Mouse (Mus musculus) neural tube, embryonic 15.5 days (tissue): ENCODE data around the gene Tbc1d14. TPM values are rescaled to one million over a fixed set of nuclear protein-coding genes. Genes with fewer than 3 reads are reported as not detected.

ENCODE experiments used
- ATAC-seq: fragments of 200-750 bp; cut with Nextera tagmentation; 2 replicates; pipeline ENCODE4 v1.8.0; 2017; ENCODE audit warnings: mild to moderate bottlenecking, moderate TSS enrichment, moderate library complexity; ENCODE audit not compliant: low FRiP score
- H3K27ac ChIP-seq: fragments of 300-500 bp; sonication (generic); replicated peaks from 2 replicates; pipeline ENCODE4 v1.5.1; 2015; ENCODE audit warnings: mild to moderate bottlenecking, inconsistent platforms
- H3K27me3 ChIP-seq: fragments of 300-500 bp; sonication (generic); replicated peaks from 2 replicates; pipeline ENCODE4 v1.6.1; 2015; ENCODE audit warnings: inconsistent platforms
- H3K36me3 ChIP-seq: fragments of 300-500 bp; sonication (generic); 2 replicates; pipeline ENCODE4 v1.6.1; 2015; ENCODE audit warnings: inconsistent platforms
- H3K4me1 ChIP-seq: fragments of 300-500 bp; sonication (generic); 2 replicates; pipeline ENCODE4 v1.6.1; 2015; ENCODE audit warnings: inconsistent platforms
- H3K4me2 ChIP-seq: fragments of 300-500 bp; sonication (generic); 2 replicates; pipeline ENCODE4 v1.6.1; 2015; ENCODE audit warnings: inconsistent platforms, mild to moderate bottlenecking, moderate library complexity
- H3K4me3 ChIP-seq: fragments of 300-500 bp; sonication (generic); replicated peaks from 2 replicates; pipeline ENCODE4 v1.5.1; 2015; ENCODE audit warnings: mild to moderate bottlenecking, inconsistent platforms
- H3K9ac ChIP-seq: fragments of 300-500 bp; sonication (generic); replicated peaks from 2 replicates; pipeline ENCODE4 v1.6.1; 2015; ENCODE audit warnings: mild to moderate bottlenecking, inconsistent platforms
- H3K9me3 ChIP-seq: fragments of 300-500 bp; sonication (generic); replicated peaks from 2 replicates; pipeline ENCODE4 v1.6.1; 2016; ENCODE audit warnings: inconsistent platforms
- WGBS: fragments of 180-500 bp; shearing (Covaris S2); methylation state at CpG from one replicate; pipeline ENCODE4 v1.1.7; 2015; ENCODE audit warnings: mixed read lengths; 5-methylcytosine and 5-hydroxymethylcytosine counted together
- polyA plus RNA-seq: library from polyadenylated mRNA; unstranded; fragments of >200 nt; fragmentation: Nextera tagmentation; extraction: Ambion mirVana; gene quantifications from 2 replicates; pipeline ENCODE4 v1.2.1, GENCODE M21; 2015

The Tbc1d14 gene
- polyA plus RNA-seq, 1 experiment from 2014 or later = 58.9 TPM

DNA sequence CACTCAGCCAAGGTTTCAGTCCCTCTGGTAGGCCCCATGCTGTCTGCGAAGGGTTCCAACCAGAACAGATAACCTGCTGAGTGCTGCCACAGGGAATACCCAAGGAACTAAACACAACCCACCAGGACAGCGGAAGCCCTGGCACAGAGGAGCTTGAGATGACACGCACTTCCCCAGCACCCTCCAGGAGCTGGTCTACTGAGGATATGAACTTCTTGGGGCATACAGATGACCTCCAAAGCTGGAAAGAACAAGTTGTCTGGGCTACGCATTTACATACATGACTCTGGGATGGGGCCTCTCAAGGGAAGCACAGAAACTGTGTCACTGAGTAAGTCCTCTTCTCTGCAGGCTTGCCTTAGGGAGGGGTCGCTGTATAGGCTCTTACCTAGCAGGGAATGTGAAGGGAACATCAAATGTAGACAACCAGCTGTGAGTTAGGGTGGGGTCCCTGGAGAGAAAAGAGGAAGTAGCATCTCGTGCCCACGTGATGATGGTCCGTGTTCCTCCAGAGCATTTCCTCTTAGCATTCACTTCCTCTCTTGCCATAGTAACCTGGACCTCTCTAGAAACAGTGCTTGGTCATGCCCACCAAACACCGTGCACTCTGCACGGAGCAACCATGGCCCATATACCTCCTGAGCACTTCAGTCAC is 30.2 kb downstream of the Tbc1d14 start:
- no peaks in the 10 kb centered on the region for H3K36me3 ChIP-seq
- H3K9ac ChIP-seq = no peak overlapping the region
- no peaks in the 10 kb centered on the region for H3K9me3 ChIP-seq
- peaks cover 10% of the 10 kb centered on the region for H3K4me1 ChIP-seq
- ATAC-seq = no peak
- 92% methylated on average over 10 of the region's 10 CpGs for WGBS
- no peak overlapping the region for H3K27ac ChIP-seq
- H3K4me3 ChIP-seq = no peak overlapping the region
- no peaks in the 10 kb centered on the region for H3K27me3 ChIP-seq
- no peak overlapping the region for H3K4me2 ChIP-seq

DNA sequence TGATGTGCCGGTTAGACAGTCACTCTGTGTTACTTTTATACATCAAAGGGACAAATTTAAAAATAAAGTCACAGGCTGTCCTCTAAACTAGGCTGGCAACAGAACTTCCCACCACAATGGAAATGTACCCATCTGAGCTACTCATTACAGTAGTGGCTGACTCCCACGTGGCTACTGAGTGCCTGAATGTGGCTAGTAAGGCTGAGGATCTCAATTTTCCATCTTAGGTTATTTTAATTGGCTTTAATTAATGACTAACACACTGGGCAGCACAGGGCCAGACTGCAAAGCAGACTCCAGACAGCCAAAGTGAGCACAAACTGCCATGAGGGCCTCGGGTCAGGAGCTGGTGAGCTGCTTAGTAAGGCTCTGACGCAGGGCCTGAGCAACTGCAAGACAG is 31.6 kb downstream of the Tbc1d14 start:
- Histone ChIP-seq H3K4me2 (no peak overlapping the region), H3K9ac (no peak overlapping the region), H3K27ac (no peak overlapping the region), H3K9me3 (no peaks in the 10 kb centered on the region), H3K36me3 (no peaks in the 10 kb centered on the region), H3K27me3 (no peaks in the 10 kb centered on the region), H3K4me3 (no peak overlapping the region), H3K4me1 (peaks cover 6% of the 10 kb centered on the region)
- no peak for ATAC-seq
- 90% methylated on average over 4 of the region's 4 CpGs for WGBS

DNA sequence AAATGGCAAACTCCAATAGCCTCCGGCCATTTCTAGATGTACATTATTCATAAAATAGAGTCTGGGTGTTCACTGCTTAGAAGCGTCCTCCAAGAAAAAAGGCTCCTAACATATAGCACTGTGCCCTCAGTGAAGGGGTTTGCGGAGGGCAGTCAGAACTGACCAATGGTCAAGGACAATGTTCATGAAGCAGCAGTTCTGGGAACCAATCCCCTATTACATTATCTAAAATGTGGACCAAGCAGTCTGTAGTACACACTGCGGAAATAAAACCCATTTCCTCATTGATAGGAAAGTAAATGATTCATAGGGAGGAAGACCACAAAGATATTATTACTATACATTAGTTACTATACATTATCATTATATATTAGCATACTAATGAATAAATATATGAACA is 32.6 kb downstream of the Tbc1d14 start:
- Histone ChIP-seq H3K4me2 (no peak overlapping the region), H3K36me3 (no peaks in the 10 kb centered on the region), H3K9ac (no peak overlapping the region), H3K4me1 (peaks cover 10% of the 10 kb centered on the region), H3K27ac (no peak overlapping the region), H3K4me3 (no peak overlapping the region), H3K9me3 (no peaks in the 10 kb centered on the region), H3K27me3 (no peaks in the 10 kb centered on the region)
- ATAC-seq = no peak
- WGBS = 97% methylated on average over 4 of the region's 4 CpGs

GRCm38 (mm10) chr5:36559510-36560235 is 33.4 kb downstream of the Tbc1d14 start:
- Histone ChIP-seq H3K4me3 (no peak overlapping the region), H3K36me3 (no peaks in the 10 kb centered on the region), H3K9me3 (no peaks in the 10 kb centered on the region), H3K4me1 (peaks cover 10% of the 10 kb centered on the region), H3K4me2 (no peak overlapping the region), H3K27me3 (no peaks in the 10 kb centered on the region), H3K9ac (no peak overlapping the region), H3K27ac (no peak overlapping the region)
- 89% methylated on average over 6 of the region's 6 CpGs for WGBS
- no peak for ATAC-seq

- H3K27ac ChIP-seq = no peak overlapping the region
- peaks cover 10% of the 10 kb centered on the region for H3K4me1 ChIP-seq
- H3K36me3 ChIP-seq = no peaks in the 10 kb centered on the region
- H3K9ac ChIP-seq = no peak overlapping the region
- no peak overlapping the region for H3K4me3 ChIP-seq
- no peak for ATAC-seq
- H3K9me3 ChIP-seq = no peaks in the 10 kb centered on the region
- WGBS = 78% methylated on average over 5 of the region's 5 CpGs
- H3K4me2 ChIP-seq = no peak overlapping the region
- H3K27me3 ChIP-seq = no peaks in the 10 kb centered on the region
These were observed 34.0 kb downstream of the Tbc1d14 start for GRCm38 (mm10) chr5:36559106-36559505.

DNA sequence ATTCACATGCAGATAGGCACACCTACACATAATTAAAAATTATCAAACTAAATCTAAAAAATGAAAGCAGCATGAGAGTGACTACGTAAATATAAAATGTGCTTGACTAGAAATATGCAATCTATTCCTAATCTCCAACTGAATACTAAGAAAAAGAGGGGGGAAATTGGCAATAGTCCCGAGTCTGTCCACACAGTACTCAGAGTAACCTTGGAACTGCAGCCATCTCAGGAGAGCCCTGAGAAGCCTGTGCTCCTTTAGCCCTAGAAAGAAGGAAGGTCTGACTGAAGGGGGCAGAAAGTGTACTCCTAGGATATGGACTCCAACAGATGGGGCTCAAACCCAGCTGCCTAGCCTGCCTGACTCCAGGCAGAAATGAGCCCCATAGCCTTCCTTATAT is 34.5 kb downstream of the Tbc1d14 start:
- Histone ChIP-seq H3K27me3 (no peaks in the 10 kb centered on the region), H3K4me3 (no peak overlapping the region), H3K36me3 (no peaks in the 10 kb centered on the region), H3K27ac (no peak overlapping the region), H3K4me1 (peaks cover 10% of the 10 kb centered on the region), H3K9me3 (no peaks in the 10 kb centered on the region), H3K4me2 (no peak overlapping the region), H3K9ac (no peak overlapping the region)
- 87% methylated on average over 2 of the region's 2 CpGs for WGBS
- ATAC-seq = no peak

- Histone ChIP-seq H3K4me2 (no peak overlapping the region), H3K9ac (no peak overlapping the region), H3K27me3 (no peaks in the 10 kb centered on the region), H3K36me3 (no peaks in the 10 kb centered on the region), H3K27ac (no peak overlapping the region), H3K9me3 (no peaks in the 10 kb centered on the region), H3K4me1 (peaks cover 10% of the 10 kb centered on the region), H3K4me3 (no peak overlapping the region)
- no peak for ATAC-seq
- WGBS = 42% methylated on average over 7 of the region's 7 CpGs
These were observed 35.3 kb downstream of the Tbc1d14 start for GRCm38 (mm10) chr5:36557584-36558308.

DNA sequence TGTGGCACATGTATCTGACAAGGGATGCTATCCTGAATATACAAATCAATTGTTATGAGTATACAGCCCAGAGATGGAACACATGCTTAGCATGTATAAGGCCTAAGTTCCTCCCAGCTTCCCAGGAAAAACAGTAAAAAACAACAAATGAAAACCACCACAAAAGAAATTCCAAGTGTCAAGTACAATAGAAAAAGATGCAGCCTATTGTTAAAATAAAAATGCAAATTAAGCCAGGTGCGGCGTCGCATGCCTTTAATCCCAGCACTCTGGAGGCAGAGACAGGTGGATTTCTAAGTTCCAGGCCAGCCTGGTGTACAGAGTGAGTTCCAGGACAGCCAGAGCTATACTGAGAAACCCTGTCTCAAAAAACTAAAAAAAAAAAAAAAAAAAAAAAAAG is 36.2 kb downstream of the Tbc1d14 start:
- Histone ChIP-seq H3K4me2 (no peak overlapping the region), H3K9me3 (no peaks in the 10 kb centered on the region), H3K4me1 (peaks cover 10% of the 10 kb centered on the region), H3K9ac (no peak overlapping the region), H3K27me3 (no peaks in the 10 kb centered on the region), H3K4me3 (no peak overlapping the region), H3K36me3 (no peaks in the 10 kb centered on the region), H3K27ac (no peak overlapping the region)
- no peak for ATAC-seq
- WGBS = 69% methylated on average over 3 of the region's 3 CpGs

DNA sequence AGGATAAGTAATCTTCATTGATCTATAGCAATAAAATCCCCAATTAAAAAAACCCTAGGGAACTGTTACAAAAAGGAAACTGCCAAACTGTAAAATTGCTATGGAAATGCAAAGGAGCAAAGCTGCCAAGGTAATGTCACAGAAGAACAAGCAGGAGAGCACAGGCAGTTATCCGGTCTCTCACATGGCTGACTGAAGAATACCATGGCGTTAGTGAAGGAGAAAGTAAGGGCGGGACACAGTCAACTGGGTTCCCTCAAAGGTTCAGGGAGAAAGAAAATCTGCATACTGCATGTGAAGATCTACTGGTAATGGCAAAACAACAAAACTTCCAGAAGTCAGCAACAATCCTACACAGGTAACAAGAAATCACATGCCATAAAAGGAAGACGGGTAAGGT is 36.8 kb downstream of the Tbc1d14 start:
- Histone ChIP-seq H3K36me3 (no peaks in the 10 kb centered on the region), H3K4me3 (no peak overlapping the region), H3K4me2 (no peak overlapping the region), H3K9me3 (no peaks in the 10 kb centered on the region), H3K9ac (no peak overlapping the region), H3K4me1 (peaks cover 10% of the 10 kb centered on the region), H3K27me3 (no peaks in the 10 kb centered on the region), H3K27ac (no peak overlapping the region)
- 50% methylated on average over 4 of the region's 4 CpGs for WGBS
- no peak for ATAC-seq

- WGBS = 82% methylated on average over 5 of the region's 5 CpGs
- H3K4me2 ChIP-seq = no peak overlapping the region
- no peak for ATAC-seq
- H3K36me3 ChIP-seq = no peaks in the 10 kb centered on the region
- peaks cover 10% of the 10 kb centered on the region for H3K4me1 ChIP-seq
- no peaks in the 10 kb centered on the region for H3K9me3 ChIP-seq
- H3K9ac ChIP-seq = no peak overlapping the region
- H3K4me3 ChIP-seq = no peak overlapping the region
- no peak overlapping the region for H3K27ac ChIP-seq
- no peaks in the 10 kb centered on the region for H3K27me3 ChIP-seq
These were observed 38.6 kb downstream of the Tbc1d14 start for GRCm38 (mm10) chr5:36554496-36554895.

DNA sequence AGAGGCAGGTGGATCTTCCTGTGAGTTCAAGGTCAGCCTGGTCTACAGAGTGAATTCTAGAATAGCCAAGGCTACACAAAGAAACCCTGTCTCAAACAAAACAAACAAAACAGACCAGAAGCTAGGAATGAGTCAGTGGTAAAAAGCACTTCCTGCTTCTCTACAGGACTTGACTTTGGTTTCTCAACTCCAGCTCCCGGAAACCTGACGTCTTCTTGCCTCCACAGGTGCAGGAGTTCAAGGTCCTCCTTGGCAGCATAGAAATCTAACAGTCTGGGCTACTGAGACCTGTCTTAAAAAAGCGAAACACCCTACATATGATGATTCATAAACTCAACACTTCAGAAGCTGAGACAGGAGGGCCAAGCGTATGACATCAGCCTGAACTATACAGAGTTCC is 39.2 kb downstream of the Tbc1d14 start:
- H3K9me3 ChIP-seq = no peaks in the 10 kb centered on the region
- WGBS = 88% methylated on average over 4 of the region's 4 CpGs
- no peaks in the 10 kb centered on the region for H3K27me3 ChIP-seq
- ATAC-seq = no peak
- H3K4me1 ChIP-seq = peaks cover 10% of the 10 kb centered on the region
- H3K4me2 ChIP-seq = no peak overlapping the region
- H3K36me3 ChIP-seq = no peaks in the 10 kb centered on the region
- no peak overlapping the region for H3K4me3 ChIP-seq
- H3K9ac ChIP-seq = no peak overlapping the region
- H3K27ac ChIP-seq = no peak overlapping the region

- Histone ChIP-seq H3K27me3 (no peaks in the 10 kb centered on the region), H3K4me1 (peaks cover 10% of the 10 kb centered on the region), H3K36me3 (no peaks in the 10 kb centered on the region), H3K4me3 (no peak overlapping the region), H3K4me2 (no peak overlapping the region), H3K9ac (no peak overlapping the region), H3K9me3 (no peaks in the 10 kb centered on the region), H3K27ac (no peak overlapping the region)
- ATAC-seq = no peak
- WGBS = 79% methylated on average over 2 of the region's 2 CpGs
These were observed 39.9 kb downstream of the Tbc1d14 start for GRCm38 (mm10) chr5:36553056-36553606.
